ENCODE assay signal across 24 mouse cellular contexts in the genomic region with DNA sequence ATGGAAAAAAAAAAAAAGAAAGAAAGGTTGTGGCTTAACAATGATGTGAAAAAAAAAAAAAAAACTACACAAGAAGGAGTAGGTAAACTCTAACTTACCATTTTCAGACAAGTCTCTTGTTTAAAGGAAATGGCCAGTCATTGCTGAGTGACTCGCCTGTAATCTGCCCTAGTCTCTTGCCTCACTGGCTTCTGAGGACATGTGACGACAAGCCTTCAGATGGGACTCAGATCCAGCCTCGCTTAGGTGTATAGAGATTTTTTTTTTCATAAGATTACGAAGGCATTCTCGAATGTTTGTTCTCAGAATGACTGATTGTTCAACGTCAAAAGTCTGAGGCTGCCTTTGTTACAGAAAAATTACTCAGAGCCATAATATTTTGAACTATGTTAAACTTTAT.
A peak's percentile ranks its signal among the peaks of the same experiment; 100 is the strongest.
DNase-seq lines count a peak whose midpoint lies in the region; ATAC-seq and TF ChIP-seq lines count a peak whose summit lies in the region.
"Had no signal": no experiment of that assay in that cellular context is flagged by ENCODE, and none has a peak within 500 bp of the region (broad histone marks: within the 10 kb centered on the region; RNA-seq: fewer than 3 reads in every experiment).

No protein-coding gene starts in this region.

- H3K4me2 ChIP-seq in lung, postnatal 0 days (replicated peaks; ENCODE audit: low read depth, low read length) = no peak overlapping the region
- no peak overlapping the region for H3K4me2 ChIP-seq in stomach, postnatal 0 days (replicated peaks; ENCODE audit: low read depth)
- H3K4me2 ChIP-seq: forebrain, embryonic 12.5 days; forebrain, embryonic 15.5 days; heart, embryonic 12.5 days; heart, embryonic 15.5 days had no signal

- no peaks in the 10 kb centered on the region for H3K9me3 ChIP-seq in lung, postnatal 0 days (ENCODE audit: low read length)
- H3K9me3 ChIP-seq in stomach, postnatal 0 days (ENCODE audit: control insufficient read depth, low read length) = no peaks in the 10 kb centered on the region
- H3K9me3 ChIP-seq: forebrain, embryonic 12.5 days; forebrain, embryonic 15.5 days; heart, embryonic 15.5 days had no signal

- H3K27ac ChIP-seq in lung, postnatal 0 days (ENCODE audit: low read length) = no peak overlapping the region
- no peak overlapping the region for H3K27ac ChIP-seq in stomach, postnatal 0 days (replicated peaks)
- H3K27ac ChIP-seq: forebrain, embryonic 12.5 days; forebrain, embryonic 15.5 days; heart, embryonic 15.5 days; hindbrain, postnatal 0 days had no signal

- H3K9ac ChIP-seq in lung, postnatal 0 days (replicated peaks; ENCODE audit: low read depth) = no peak overlapping the region
- H3K9ac ChIP-seq in stomach, postnatal 0 days (ENCODE audit: low read length) = no peak overlapping the region
- H3K9ac ChIP-seq: forebrain, embryonic 12.5 days; forebrain, embryonic 15.5 days; heart, embryonic 12.5 days; heart, embryonic 15.5 days; hindbrain, embryonic 14.5 days had no signal

- ATAC-seq in lung, postnatal 0 days = no peak
- ATAC-seq in stomach, postnatal 0 days (ENCODE audit: low FRiP score, low TSS enrichment) = peak; percentile 43; the same call in 1 of the 2 replicates
- ATAC-seq: forebrain, embryonic 15.5 days; hindbrain, postnatal 0 days; intestine, postnatal 0 days had no signal

- peak; percentile 21 for DNase-seq in lung, postnatal 0 days (ENCODE audit: low spot score)
- no peak for DNase-seq in lung, postnatal 25 days (ENCODE audit: low spot score)
- DNase-seq in adipocyte (ENCODE audit: low spot score) = peak; percentile 17
- peak; percentile 62 for DNase-seq in fat pad, adult 2 months (ENCODE audit: extremely low read depth, low read depth, low spot score)
- DNase-seq in stomach, postnatal 0 days (ENCODE audit: low spot score) = no peak
- no peak for DNase-seq in thymus, postnatal 10 days (ENCODE audit: low spot score in 2 of 2)
- DNase-seq in spleen, adult 18-20 months = no peak
- DNase-seq: adrenal gland, adult 8-10 months; adrenal gland, postnatal 25 days; cerebellum, adult 18-20 months; cerebellum, adult 9-10 months; cerebellum, postnatal 14 days; gastrocnemius, postnatal 10 days; gastrocnemius, postnatal 36 days; heart, adult 18-20 months; heart, postnatal 10 days; heart, postnatal 4 days had no signal

- H3K4me1 ChIP-seq in lung, postnatal 0 days (ENCODE audit: insufficient read depth, low read depth, low read length) = peaks cover 3% of the 10 kb centered on the region; the same call in 1 of the 2 replicates
- 0 out of 2 replicates have a peak, but pooled peaks cover 3% of the 10 kb centered on the region for H3K4me1 ChIP-seq in stomach, postnatal 0 days (replicated peaks; ENCODE audit: control insufficient read depth, insufficient read depth)
- H3K4me1 ChIP-seq: forebrain, embryonic 15.5 days; heart, embryonic 15.5 days had no signal

- no peaks in the 10 kb centered on the region for H3K27me3 ChIP-seq in lung, postnatal 0 days (replicated peaks; ENCODE audit: insufficient read depth, low read length)
- no peaks in the 10 kb centered on the region for H3K27me3 ChIP-seq in stomach, postnatal 0 days (ENCODE audit: control insufficient read depth, insufficient read depth, low read length)
- H3K27me3 ChIP-seq: forebrain, embryonic 12.5 days; forebrain, embryonic 15.5 days; heart, embryonic 12.5 days; heart, embryonic 15.5 days had no signal

- H3K36me3 ChIP-seq in lung, postnatal 0 days (ENCODE audit: insufficient read depth, low read length) = no peaks in the 10 kb centered on the region
- H3K36me3 ChIP-seq in stomach, postnatal 0 days (ENCODE audit: control insufficient read depth, insufficient read depth, low read length) = no peaks in the 10 kb centered on the region
- H3K36me3 ChIP-seq: forebrain, embryonic 15.5 days; heart, embryonic 15.5 days had no signal

- no peak for TF ChIP-seq CTCF in lung, postnatal 0 days (IDR thresholded peaks at IDR 0.05)
- TF ChIP-seq CTCF in stomach, postnatal 0 days (IDR thresholded peaks at IDR 0.05; ENCODE audit: low read depth) = no peak

- TF ChIP-seq EP300 in lung, postnatal 0 days (IDR thresholded peaks at IDR 0.05) = no peak
- no peak for TF ChIP-seq EP300 in stomach, postnatal 0 days (optimal IDR thresholded peaks at IDR 0.05)

- WGBS in lung, postnatal 0 days = 66% methylated on average over 6 of the region's 6 CpGs
- WGBS in stomach, postnatal 0 days = 66% methylated on average over 6 of the region's 6 CpGs

- H3K4me3 ChIP-seq in lung, postnatal 0 days (ENCODE audit: low read depth, low read length) = no peak overlapping the region
- no peak overlapping the region for H3K4me3 ChIP-seq in stomach, postnatal 0 days (ENCODE audit: low read depth, low read length)
- H3K4me3 ChIP-seq: forebrain, embryonic 12.5 days; forebrain, embryonic 15.5 days; heart, embryonic 12.5 days; heart, embryonic 15.5 days had no signal

Comparison
In these comparisons a context has a peak if more than half of its experiments do, and no peak if none do; other contexts are left out.
1. DNase-seq: peak in lung, postnatal 0 days (single experiment), adipocyte (single experiment) and fat pad, adult 2 months (single experiment); none in lung, postnatal 25 days (single experiment), stomach, postnatal 0 days (single experiment), thymus, postnatal 10 days (0 of 2) and spleen, adult 18-20 months (0 of 2).